In the genomic region with DNA sequence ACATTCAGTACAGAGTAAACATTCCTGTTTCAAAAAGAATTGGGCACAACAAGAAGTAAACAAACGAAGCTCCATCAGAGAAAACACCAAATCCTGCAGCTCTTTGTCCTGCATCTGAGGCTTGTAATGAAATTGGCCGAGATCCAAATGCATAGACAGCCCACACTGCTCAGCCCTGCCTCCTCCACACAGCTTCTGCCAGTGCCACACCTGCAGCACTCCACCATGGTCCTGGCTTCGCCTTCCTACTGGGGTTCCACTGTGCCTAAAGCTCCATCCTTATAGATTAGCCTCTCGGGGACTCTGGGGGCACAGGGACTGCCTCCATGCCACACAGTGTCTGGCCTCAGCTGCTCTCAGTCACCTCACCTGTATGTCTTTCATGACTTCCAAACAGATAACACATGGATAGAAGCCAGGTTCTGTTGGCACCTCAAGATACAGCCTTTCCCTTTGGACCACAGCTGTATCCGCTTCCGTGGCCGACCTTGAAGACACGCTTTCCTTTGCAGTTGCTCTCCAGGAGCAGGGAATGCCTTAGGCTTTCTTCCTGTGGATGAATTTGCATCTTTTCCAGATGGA, we compare ENCODE assay signal across 16 mouse cellular contexts. TPM values are rescaled to one million over a fixed set of nuclear protein-coding genes. Genes with fewer than 3 reads are reported as not detected.
DNase-seq lines count a peak whose midpoint lies in the region; ATAC-seq lines count a peak whose summit lies in the region.
"Had no signal": no experiment of that assay in that cellular context is flagged by ENCODE, and none has a peak within 500 bp of the region (broad histone marks: within the 10 kb centered on the region; RNA-seq: fewer than 3 reads in every experiment).

No protein-coding gene starts in this region.

- H3K36me3 ChIP-seq in heart, embryonic 14.5 days (ENCODE audit: control insufficient read depth, insufficient read depth, low read length) = peaks cover 69% of the 10 kb centered on the region
- peaks cover 14% of the 10 kb centered on the region for H3K36me3 ChIP-seq in neural tube, embryonic 12.5 days
- H3K36me3 ChIP-seq in forebrain, embryonic 15.5 days = peaks cover 23% of the 10 kb centered on the region; the same call in 1 of the 2 replicates
- peaks cover 18% of the 10 kb centered on the region for H3K36me3 ChIP-seq in neural tube, embryonic 15.5 days

- H3K27me3 ChIP-seq in heart, embryonic 14.5 days (ENCODE audit: control insufficient read depth, insufficient read depth, low read length) = no peaks in the 10 kb centered on the region
- H3K27me3 ChIP-seq in neural tube, embryonic 12.5 days (replicated peaks) = no peaks in the 10 kb centered on the region
- H3K27me3 ChIP-seq in forebrain, embryonic 15.5 days = no peaks in the 10 kb centered on the region
- no peaks in the 10 kb centered on the region for H3K27me3 ChIP-seq in neural tube, embryonic 15.5 days (replicated peaks)
- H3K27me3 ChIP-seq: CH12.LX had no signal

- H3K9ac ChIP-seq in heart, embryonic 14.5 days (ENCODE audit: low read length) = no peak overlapping the region
- no peak overlapping the region for H3K9ac ChIP-seq in neural tube, embryonic 12.5 days
- H3K9ac ChIP-seq in forebrain, embryonic 15.5 days (replicated peaks) = no peak overlapping the region
- H3K9ac ChIP-seq in neural tube, embryonic 15.5 days (replicated peaks) = no peak overlapping the region

- no peaks in the 10 kb centered on the region for H3K9me3 ChIP-seq in heart, embryonic 14.5 days (ENCODE audit: control insufficient read depth, low read length)
- no peaks in the 10 kb centered on the region for H3K9me3 ChIP-seq in neural tube, embryonic 12.5 days
- H3K9me3 ChIP-seq in forebrain, embryonic 15.5 days = no peaks in the 10 kb centered on the region
- H3K9me3 ChIP-seq in neural tube, embryonic 15.5 days (replicated peaks) = no peaks in the 10 kb centered on the region

- no peak overlapping the region for H3K27ac ChIP-seq in heart, embryonic 14.5 days (replicated peaks in 1 of 2; ENCODE audit: control insufficient read depth in 1 of 2, insufficient read depth in 1 of 2, low read depth in 2 of 2, low read length in 2 of 2)
- H3K27ac ChIP-seq in neural tube, embryonic 12.5 days = no peak overlapping the region
- H3K27ac ChIP-seq in forebrain, embryonic 15.5 days (replicated peaks) = peak overlapping the region; percentile 55
- H3K27ac ChIP-seq in neural tube, embryonic 15.5 days (replicated peaks) = no peak overlapping the region; the same call in 1 of the 2 replicates
- H3K27ac ChIP-seq: macrophage had no signal

- H3K4me2 ChIP-seq in heart, embryonic 14.5 days (ENCODE audit: low read length) = no peak overlapping the region
- H3K4me2 ChIP-seq in neural tube, embryonic 12.5 days (replicated peaks) = no peak overlapping the region
- no peak overlapping the region for H3K4me2 ChIP-seq in forebrain, embryonic 15.5 days (replicated peaks)
- no peak overlapping the region for H3K4me2 ChIP-seq in neural tube, embryonic 15.5 days
- H3K4me2 ChIP-seq: liver, embryonic 11.5 days had no signal

- ATAC-seq in heart, embryonic 14.5 days (ENCODE audit: insufficient number of reproducible peaks, insufficient read depth, low FRiP score, low read depth) = 0 out of 2 replicates have a peak, but pooled peaks have one; percentile 39
- ATAC-seq in neural tube, embryonic 12.5 days (ENCODE audit: low FRiP score, low read depth) = 0 out of 2 replicates have a peak, but pooled peaks have one; percentile 48
- peak; percentile 85 for ATAC-seq in forebrain, embryonic 15.5 days (replicated peaks)
- ATAC-seq in neural tube, embryonic 15.5 days (ENCODE audit: low FRiP score) = peak; percentile 75; the same call in 1 of the 2 replicates

- no peak for DNase-seq in heart, adult 18-20 months
- DNase-seq in neural tube, embryonic 10.5 days (ENCODE audit: extremely low spot score, low spot score) = no peak
- DNase-seq in adrenal gland, adult 18-20 months (ENCODE audit: low spot score in 2 of 2) = no peak
- DNase-seq in thymus, postnatal 25 days = no peak
- DNase-seq: heart, postnatal 36 days; spleen, adult 18-20 months; thymus, postnatal 14 days had no signal

- H3K4me3 ChIP-seq in heart, embryonic 14.5 days (ENCODE audit: control insufficient read depth in 1 of 2, insufficient read depth in 1 of 2, low read depth in 1 of 2, low read length in 2 of 2) = no peak overlapping the region
- no peak overlapping the region for H3K4me3 ChIP-seq in neural tube, embryonic 12.5 days
- no peak overlapping the region for H3K4me3 ChIP-seq in forebrain, embryonic 15.5 days
- H3K4me3 ChIP-seq in neural tube, embryonic 15.5 days (replicated peaks) = no peak overlapping the region

- H3K4me1 ChIP-seq in heart, embryonic 14.5 days (ENCODE audit: control insufficient read depth in 2 of 2, insufficient read depth in 2 of 2, low read length in 2 of 2) = no peaks in the 10 kb centered on the region
- no peaks in the 10 kb centered on the region for H3K4me1 ChIP-seq in neural tube, embryonic 12.5 days
- H3K4me1 ChIP-seq in forebrain, embryonic 15.5 days = peaks cover 5% of the 10 kb centered on the region; the same call in 1 of the 2 replicates
- 0 out of 2 replicates have a peak, but pooled peaks cover 5% of the 10 kb centered on the region for H3K4me1 ChIP-seq in neural tube, embryonic 15.5 days

- 71% methylated on average over 8 of the region's 8 CpGs for WGBS in heart, embryonic 14.5 days
- WGBS in neural tube, embryonic 12.5 days = 89% methylated on average over 8 of the region's 8 CpGs
- WGBS in forebrain, embryonic 15.5 days = 66% methylated on average over 8 of the region's 8 CpGs
- 71% methylated on average over 8 of the region's 8 CpGs for WGBS in neural tube, embryonic 15.5 days

RNA-seq across cellular contexts. Expression of gene Otp, which starts 36.6 kb away (rescaled TPM):
- polyA plus RNA-seq in heart, embryonic 14.5 days (2014; fragmentation: Nextera tagmentation; extraction: Ambion mirVana) = not detected in 2 replicates
- total RNA-seq in heart, adult 18-20 months (2021) = not detected
- polyA plus RNA-seq in neural tube, embryonic 12.5 days (2016; fragmentation: Nextera tagmentation; extraction: Ambion mirVana) = 10.9 and 13.0 TPM in 2 replicates
- polyA plus RNA-seq in forebrain, embryonic 15.5 days (2015; fragmentation: Nextera tagmentation; extraction: Ambion mirVana) = 1.4 and 3.6 TPM in 2 replicates
- 6.9 and 7.0 TPM in 2 replicates for polyA plus RNA-seq in neural tube, embryonic 15.5 days (2015; fragmentation: Nextera tagmentation; extraction: Ambion mirVana)
- total RNA-seq in adrenal gland, adult 18-20 months (2021) = not detected
- total RNA-seq: CH12.LX; granulocyte monocyte progenitor cell, adult 5-6 weeks; heart, postnatal 36 days had no signal
- polyA plus RNA-seq: kidney, embryonic 16.5 days; liver, embryonic 11.5 days; macrophage had no signal

RNA-seq across cellular contexts. Expression of gene Tbca, which starts 50.1 kb away (rescaled TPM):
- 247 and 261 TPM in 2 replicates for polyA plus RNA-seq in heart, embryonic 14.5 days (2014; fragmentation: Nextera tagmentation; extraction: Ambion mirVana)
- total RNA-seq in heart, adult 18-20 months (2021) = 100 to 1,000 TPM; 121 to 129 TPM
- polyA plus RNA-seq in neural tube, embryonic 12.5 days (2016; fragmentation: Nextera tagmentation; extraction: Ambion mirVana) = 214 and 227 TPM in 2 replicates
- 269 and 282 TPM in 2 replicates for polyA plus RNA-seq in forebrain, embryonic 15.5 days (2015; fragmentation: Nextera tagmentation; extraction: Ambion mirVana)
- 253 and 302 TPM in 2 replicates for polyA plus RNA-seq in neural tube, embryonic 15.5 days (2015; fragmentation: Nextera tagmentation; extraction: Ambion mirVana)
- 100 to 1,000 TPM; 204 to 227 TPM for total RNA-seq in adrenal gland, adult 18-20 months (2021)
